ENCODE assay signal across 10 mouse cellular contexts in genomic region chr2:132135876-132136637, GRCm38 (mm10). TPM values are rescaled to one million over a fixed set of nuclear protein-coding genes. Genes with fewer than 3 reads are reported as not detected.
DNase-seq lines count a peak whose midpoint lies in the region; TF ChIP-seq lines count a peak whose summit lies in the region.
"Had no signal": no experiment of that assay in that cellular context is flagged by ENCODE, and none has a peak within 500 bp of the region (broad histone marks: within the 10 kb centered on the region; RNA-seq: fewer than 3 reads in every experiment).

No protein-coding gene starts in this region.

- no peak overlapping the region for H3K4me3 ChIP-seq in left cerebral cortex, adult 2 months
- no peak overlapping the region for H3K4me3 ChIP-seq in MEL (ENCODE audit: control insufficient read depth in 1 of 2, insufficient read depth in 1 of 2, low read depth in 2 of 2, low read length in 2 of 2)
- H3K4me3 ChIP-seq: myocyte; stomach, embryonic 15.5 days had no signal

- H3K4me1 ChIP-seq in MEL (ENCODE audit: control insufficient read depth in 1 of 2, insufficient read depth in 2 of 2, low read length in 2 of 2), result no peaks in the 10 kb centered on the region

- DNase-seq in cerebellum, postnatal 25 days, result peak; percentile 32 to 55
- no peak for DNase-seq in cerebellum, postnatal 4 days (ENCODE audit: low spot score in 2 of 2)
- DNase-seq in left cerebral cortex, adult 2 months (ENCODE audit: extremely low spot score in 1 of 2, low spot score in 2 of 2), result no peak
- no peak for DNase-seq in left cerebral cortex, adult 11 months (ENCODE audit: low spot score)
- DNase-seq in MEL (ENCODE audit: low read depth, low spot score), result peak; percentile 48
- DNase-seq in lung, postnatal 10 days, result peak; percentile 36
- DNase-seq in urinary bladder, postnatal 4 days (ENCODE audit: low spot score in 2 of 2), result no peak
- DNase-seq in layer of hippocampus, adult 8-10 months (ENCODE audit: low spot score in 2 of 2), result no peak

- TF ChIP-seq CTCF in left cerebral cortex, adult 2 months (IDR thresholded peaks at IDR 0.05), result peak; percentile 62
- TF ChIP-seq CTCF in MEL (IDR thresholded peaks at IDR 0.05 in 2 of 3, conservative IDR thresholded peaks at IDR 0.05 in 1 of 3; ENCODE audit: control insufficient read depth in 1 of 3, insufficient read depth in 1 of 3, low read depth in 2 of 3, low read length in 3 of 3, poor library complexity in 1 of 3, severe bottlenecking in 1 of 3), result peak; percentile 36 to 59 (median 57)

- H3K36me3 ChIP-seq in MEL (ENCODE audit: control insufficient read depth in 1 of 2, insufficient read depth in 2 of 2, low read length in 2 of 2), result no peaks in the 10 kb centered on the region
- H3K36me3 ChIP-seq: stomach, embryonic 15.5 days had no signal

- H3K27me3 ChIP-seq in MEL (ENCODE audit: control insufficient read depth in 1 of 2, insufficient read depth in 2 of 2, low read length in 2 of 2), result no peaks in the 10 kb centered on the region
- H3K27me3 ChIP-seq: stomach, embryonic 15.5 days had no signal

- H3K79me2 ChIP-seq in MEL (ENCODE audit: control insufficient read depth, insufficient read depth, low read length, poor library complexity), result peaks cover 11% of the 10 kb centered on the region

- TF ChIP-seq RAD21 in MEL (IDR thresholded peaks at IDR 0.05; ENCODE audit: low read depth, low read length), result peak; percentile 49

- no peak for TF ChIP-seq EP300 in MEL (IDR thresholded peaks at IDR 0.05; ENCODE audit: low read depth in 1 of 2, low read length in 2 of 2)

- no peak for TF ChIP-seq POLR2A in MEL (IDR thresholded peaks at IDR 0.05; ENCODE audit: control insufficient read depth in 1 of 2, insufficient read depth in 1 of 2, low read depth in 1 of 2, low read length in 2 of 2, poor library complexity in 1 of 2)

- peak overlapping the region; percentile 2; the same call in 1 of the 2 replicates for H3K27ac ChIP-seq in left cerebral cortex, adult 2 months
- no peak overlapping the region for H3K27ac ChIP-seq in MEL (ENCODE audit: control insufficient read depth, low read depth, low read length)
- H3K27ac ChIP-seq: stomach, embryonic 15.5 days had no signal

- intact Hi-C loops in left cerebral cortex, adult 2 months (cut with DNase I), result no loop called here

- no peaks in the 10 kb centered on the region for H3K9me3 ChIP-seq in MEL (replicated peaks; ENCODE audit: insufficient read depth, low read length)
- H3K9me3 ChIP-seq: stomach, embryonic 15.5 days had no signal

- no peak overlapping the region for H3K9ac ChIP-seq in MEL (ENCODE audit: control insufficient read depth, low read depth, low read length, poor library complexity, severe bottlenecking)
- H3K9ac ChIP-seq: stomach, embryonic 15.5 days had no signal

TF ChIP-seq in MEL, 35 proteins besides CTCF, POLR2A, EP300 and RAD21:
- TF ChIP-seq SMC3 (IDR thresholded peaks at IDR 0.05; ENCODE audit: low read depth, low read length) (peak; percentile 54), MAZ (IDR thresholded peaks at IDR 0.05; ENCODE audit: low read depth, low read length) (no peak)

RNA-seq across cellular contexts. Expression of gene Slc23a2, which starts 8.9 kb away (rescaled TPM):
- 100 to 1,000 TPM; 142 to 162 TPM for total RNA-seq in left cerebral cortex, adult 2 months (2021)
- 6.5 and 7.9 TPM in 2 replicates for total RNA-seq in MEL (2012; rRNA removed)
- polyA plus RNA-seq in MEL (2012; ENCODE audit: insufficient read depth in 1 of 2, insufficient read length in 2 of 2, low read depth in 1 of 2, low replicate concordance in 2 of 2, missing spikeins in 1 of 2), result 10 to 100 TPM in 1 of 2 experiments, not detected in 1; 10.3 TPM
- total RNA-seq in layer of hippocampus, adult 8-10 months (2022), result 100 to 1,000 TPM; 107 to 125 (median 113) TPM

Comparison
In these comparisons a context has a peak if more than half of its experiments do, and no peak if none do; other contexts are left out.
1. DNase-seq: peak in cerebellum, postnatal 25 days (2 of 2), MEL (single experiment) and lung, postnatal 10 days (single experiment); none in cerebellum, postnatal 4 days (0 of 2), left cerebral cortex, adult 2 months (0 of 2), left cerebral cortex, adult 11 months (single experiment), urinary bladder, postnatal 4 days (0 of 2) and layer of hippocampus, adult 8-10 months (0 of 2).
2. RNA of gene Slc23a2, which starts 8.9 kb away (total RNA-seq): 142 to 162 TPM in left cerebral cortex, adult 2 months and 107 to 125 TPM in layer of hippocampus, adult 8-10 months; 6.5 to 7.9 TPM in MEL; every median in the first group is over 10 times any median in the second.